Mouse (Mus musculus): ENCODE results near the gene Picalm.

GRCm38 (mm10) chr7:90216511-90216910 lies 86.5 kb downstream of the Picalm start:
- TF ChIP-seq POLR2A (IDR thresholded peaks at IDR 0.05; ENCODE audit: control insufficient read depth, extremely low read depth, insufficient read depth, low read length, poor library complexity) (no peak), CTCF (IDR thresholded peaks at IDR 0.05; ENCODE audit: borderline replicate concordance, control insufficient read depth, extremely low read depth, insufficient read depth, low read length, poor library complexity) (no peak)

All from thymus, adult 2 months (tissue).